Mouse (Mus musculus): Measurements from ENCODE around the gene 3110040N11Rik. TPM values are rescaled to one million over a fixed set of nuclear protein-coding genes. Genes with fewer than 3 reads are reported as not detected.

3110040N11Rik gene
- 28.0 and 33.7 TPM in 2 replicates for polyA plus RNA-seq (2015; fragmentation: Nextera tagmentation; extraction: Ambion mirVana)

DNA sequence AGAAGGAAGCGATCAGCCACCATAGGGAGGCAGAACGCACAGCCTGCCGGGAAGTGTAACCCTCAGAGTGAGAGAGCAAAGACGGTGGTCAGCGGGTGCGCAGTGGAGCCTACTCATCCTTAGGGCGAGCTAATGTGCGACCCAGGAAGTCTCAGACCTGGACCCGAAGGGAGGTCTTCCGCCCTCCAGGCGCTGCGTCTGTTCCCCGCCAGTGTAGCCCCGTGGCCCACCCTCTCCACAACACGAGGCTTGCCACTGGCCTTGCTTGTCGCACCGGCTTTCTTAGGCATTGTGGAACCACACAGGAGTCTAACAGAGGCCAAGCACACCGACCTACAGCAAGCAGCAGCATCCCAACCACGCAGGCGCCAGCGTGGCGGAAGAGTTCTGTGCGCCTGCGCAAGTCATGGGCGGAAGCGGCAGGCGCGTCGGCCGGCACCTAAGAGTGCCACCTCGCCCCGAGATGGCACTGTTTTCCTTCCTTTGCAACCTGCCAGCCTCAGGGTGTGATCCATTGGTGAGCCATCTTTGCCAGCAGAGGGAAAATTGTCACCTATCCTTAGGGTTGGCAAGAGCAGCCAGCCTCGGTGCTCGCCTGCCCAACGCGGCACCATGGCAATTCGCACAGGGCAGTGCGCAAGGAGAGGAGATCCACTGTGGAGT, at the start of gene 3110040N11Rik:
TSS of gene 3110040N11Rik (minus strand) at position 384 of the 663 bp plus-strand sequence.

GRCm38 (mm10) chr7:81829379-81829894, 40.2 kb upstream of the 3110040N11Rik start, which contains the start of gene Btbd1:
Btbd1 (minus strand) TSS chr7:81829431.

GRCm38 (mm10) chr7:81762180-81763109, 26.8 kb downstream of the 3110040N11Rik start, which contains the start of gene Ramac:
Ramac (plus strand) TSS chr7:81762925.

Other genes starting within 250 kb of the 3110040N11Rik start
- gene Fsd2, start 222.5 kb downstream of the 3110040N11Rik start, polyA plus RNA-seq (2015; fragmentation: Nextera tagmentation; extraction: Ambion mirVana), result 69.0 and 71.0 TPM in 2 replicates
- gene Whamm, start 218.2 kb downstream of the 3110040N11Rik start, polyA plus RNA-seq (2015; fragmentation: Nextera tagmentation; extraction: Ambion mirVana), result 3.2 and 5.1 TPM in 2 replicates
- 10.4 and 13.9 TPM in 2 replicates for gene Homer2, start 82.0 kb downstream of the 3110040N11Rik start, polyA plus RNA-seq (2015; fragmentation: Nextera tagmentation; extraction: Ambion mirVana)
- 85.6 and 87.4 TPM in 2 replicates for gene Ramac, start 26.6 kb downstream of the 3110040N11Rik start, polyA plus RNA-seq (2015; fragmentation: Nextera tagmentation; extraction: Ambion mirVana)
- gene Btbd1, start 40.0 kb upstream of the 3110040N11Rik start, polyA plus RNA-seq (2015; fragmentation: Nextera tagmentation; extraction: Ambion mirVana), result 143 and 172 TPM in 2 replicates
- gene Gm10160, start 66.3 kb upstream of the 3110040N11Rik start, polyA plus RNA-seq (2015; fragmentation: Nextera tagmentation; extraction: Ambion mirVana), result not detected in 2 replicates
- 160 and 179 TPM in 2 replicates for gene Tm6sf1, start 69.5 kb upstream of the 3110040N11Rik start, polyA plus RNA-seq (2015; fragmentation: Nextera tagmentation; extraction: Ambion mirVana)
- gene Hdgfl3, start 145.0 kb upstream of the 3110040N11Rik start, polyA plus RNA-seq (2015; fragmentation: Nextera tagmentation; extraction: Ambion mirVana), result 6.6 and 7.9 TPM in 2 replicates
- gene Bnc1, start 202.8 kb upstream of the 3110040N11Rik start, polyA plus RNA-seq (2015; fragmentation: Nextera tagmentation; extraction: Ambion mirVana), result 0.04 and 0.06 TPM in 2 replicates

All from skeletal muscle tissue, postnatal 0 days (tissue).